Mouse (Mus musculus): ENCODE measurements at regions not wholly inside any gene's neighbourhood (a gene's known extent, or its start where the extent isn't known, plus 50 kb on each side); places are given as distances from the start of the nearest gene placed in this dataset.

GRCm38 (mm10) chr1:145620561-145620960 is 845.3 kb upstream of the Rgs18 start:
- WGBS = 83% methylated on average over 1 of the region's 1 CpGs
- no peak overlapping the region for H3K4me3 ChIP-seq (replicated peaks)
- no peak overlapping the region for H3K4me2 ChIP-seq
- H3K36me3 ChIP-seq (replicated peaks) = no peaks in the 10 kb centered on the region
- H3K27me3 ChIP-seq = no peaks in the 10 kb centered on the region
- no peaks in the 10 kb centered on the region for H3K9me3 ChIP-seq
- no peak overlapping the region for H3K9ac ChIP-seq
- no peak overlapping the region for H3K27ac ChIP-seq
- ATAC-seq (ENCODE audit: low FRiP score) = no peak
- no peaks in the 10 kb centered on the region for H3K4me1 ChIP-seq

- Histone ChIP-seq H3K36me3 (replicated peaks) (no peaks in the 10 kb centered on the region), H3K4me2 (no peak overlapping the region), H3K9me3 (no peaks in the 10 kb centered on the region), H3K4me1 (no peaks in the 10 kb centered on the region), H3K27ac (no peak overlapping the region), H3K27me3 (no peaks in the 10 kb centered on the region), H3K9ac (no peak overlapping the region), H3K4me3 (replicated peaks) (no peak overlapping the region)
- 94% methylated on average over 1 of the region's 1 CpGs for WGBS
- ATAC-seq (ENCODE audit: low FRiP score) = no peak
These were observed 839.1 kb upstream of the Rgs18 start for GRCm38 (mm10) chr1:145614326-145614725.

- no peaks in the 10 kb centered on the region for H3K27me3 ChIP-seq
- WGBS = 83% methylated on average over 3 of the region's 3 CpGs
These were observed 821.7 kb upstream of the Rgs18 start for GRCm38 (mm10) chr1:145596983-145597382.

GRCm38 (mm10) chr1:145579460-145579859 is 804.2 kb upstream of the Rgs18 start:
- Histone ChIP-seq H3K4me2 (no peak overlapping the region), H3K27ac (no peak overlapping the region), H3K4me3 (replicated peaks) (no peak overlapping the region), H3K27me3 (no peaks in the 10 kb centered on the region), H3K9me3 (no peaks in the 10 kb centered on the region), H3K4me1 (no peaks in the 10 kb centered on the region), H3K9ac (no peak overlapping the region), H3K36me3 (replicated peaks) (no peaks in the 10 kb centered on the region)
- WGBS = 85% methylated on average over 3 of the region's 3 CpGs
- ATAC-seq (ENCODE audit: low FRiP score) = no peak

More at GRCm38 (mm10) chr1:145596983-145597382, 821.7 kb upstream of the Rgs18 start:
- H3K27ac ChIP-seq = no peak overlapping the region
- no peak overlapping the region for H3K4me3 ChIP-seq (replicated peaks)
- H3K4me1 ChIP-seq = no peaks in the 10 kb centered on the region
- H3K4me2 ChIP-seq = no peak overlapping the region
- no peaks in the 10 kb centered on the region for H3K36me3 ChIP-seq (replicated peaks)
- ATAC-seq (ENCODE audit: low FRiP score) = no peak
- no peak overlapping the region for H3K9ac ChIP-seq
- no peaks in the 10 kb centered on the region for H3K9me3 ChIP-seq

GRCm38 (mm10) chr1:145570012-145570411 is 794.8 kb upstream of the Rgs18 start:
- Histone ChIP-seq H3K27ac (no peak overlapping the region), H3K36me3 (replicated peaks) (no peaks in the 10 kb centered on the region), H3K4me1 (0 out of 2 replicates have a peak, but pooled peaks cover 4% of the 10 kb centered on the region), H3K9me3 (no peaks in the 10 kb centered on the region), H3K4me3 (replicated peaks) (no peak overlapping the region), H3K27me3 (no peaks in the 10 kb centered on the region), H3K9ac (no peak overlapping the region), H3K4me2 (no peak overlapping the region)
- ATAC-seq (ENCODE audit: low FRiP score) = peak; percentile 84
- WGBS = 12% methylated on average over 2 of the region's 2 CpGs

GRCm38 (mm10) chr1:145561347-145561746 is 786.1 kb upstream of the Rgs18 start:
- H3K4me1 ChIP-seq = no peaks in the 10 kb centered on the region
- H3K4me3 ChIP-seq (replicated peaks) = no peak overlapping the region
- no peaks in the 10 kb centered on the region for H3K27me3 ChIP-seq
- H3K9ac ChIP-seq = no peak overlapping the region
- H3K4me2 ChIP-seq = no peak overlapping the region
- H3K27ac ChIP-seq = no peak overlapping the region
- no peaks in the 10 kb centered on the region for H3K36me3 ChIP-seq (replicated peaks)
- ATAC-seq (ENCODE audit: low FRiP score) = no peak
- 86% methylated on average over 2 of the region's 2 CpGs for WGBS
- H3K9me3 ChIP-seq = no peaks in the 10 kb centered on the region

All from forebrain, embryonic 12.5 days (tissue).